Mouse (Mus musculus): ENCODE measurements around the gene Pi16.
"Not testable (repeated sequence)": the region's sequence is repeated elsewhere in the genome, so short reads cannot be mapped to it uniquely, and the experiment has no call there.

Gene Pi16

GRCm38 (mm10) chr17:29317380-29317779 lies at the start of gene Pi16:
Pi16 (plus strand) TSS chr17:29317680.
- not testable (repeated sequence) for DNase-seq (ENCODE audit: extremely low read depth, low read depth, low spot score)

GRCm38 (mm10) chr17:29267931-29268681 lies 49.4 kb upstream of the Pi16 start:
- no peak for DNase-seq (ENCODE audit: extremely low read depth, low read depth, low spot score)

DNA sequence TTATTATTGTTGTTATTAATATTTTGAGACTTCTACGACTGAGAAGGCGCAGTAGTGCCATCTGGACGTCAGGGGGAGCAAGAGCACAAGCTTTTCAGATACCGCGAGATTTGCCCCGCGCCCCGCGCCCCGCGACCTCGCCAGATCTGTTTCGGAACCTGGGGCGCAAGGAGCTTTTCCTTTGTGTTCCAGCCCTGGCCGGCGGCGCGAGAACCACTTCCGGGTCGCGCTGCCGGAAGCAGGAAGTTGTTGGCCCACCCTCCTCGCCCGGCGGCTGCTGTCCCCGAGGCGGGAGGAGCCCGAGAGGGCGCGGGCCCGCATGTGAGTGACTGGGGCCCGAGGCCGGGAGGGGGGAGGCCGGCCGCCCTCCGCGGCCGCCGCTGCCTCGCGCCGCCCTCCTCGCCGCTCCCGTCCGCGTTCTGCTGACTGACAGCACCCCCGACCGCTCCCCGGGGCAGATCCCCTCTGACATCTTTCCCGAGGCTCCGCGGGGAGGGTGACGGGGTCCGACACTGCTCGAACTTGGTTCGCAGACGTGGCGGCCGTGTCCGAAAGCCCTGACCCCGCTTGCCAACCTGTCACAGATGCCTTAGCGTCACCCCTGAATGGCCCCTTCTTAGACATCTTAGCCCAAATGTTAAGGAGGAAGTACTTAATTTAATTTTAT lies 48.7 kb upstream of the Pi16 start, which contains the start of gene BC004004:
Gene BC004004, plus strand, starts transcription at position 107 of the 667 bp plus-strand sequence.
- no peak for DNase-seq (ENCODE audit: extremely low read depth, low read depth, low spot score)

GRCm38 (mm10) chr17:29269349-29269706 lies 48.2 kb upstream of the Pi16 start:
- no peak for DNase-seq (ENCODE audit: extremely low read depth, low read depth, low spot score)

DNA sequence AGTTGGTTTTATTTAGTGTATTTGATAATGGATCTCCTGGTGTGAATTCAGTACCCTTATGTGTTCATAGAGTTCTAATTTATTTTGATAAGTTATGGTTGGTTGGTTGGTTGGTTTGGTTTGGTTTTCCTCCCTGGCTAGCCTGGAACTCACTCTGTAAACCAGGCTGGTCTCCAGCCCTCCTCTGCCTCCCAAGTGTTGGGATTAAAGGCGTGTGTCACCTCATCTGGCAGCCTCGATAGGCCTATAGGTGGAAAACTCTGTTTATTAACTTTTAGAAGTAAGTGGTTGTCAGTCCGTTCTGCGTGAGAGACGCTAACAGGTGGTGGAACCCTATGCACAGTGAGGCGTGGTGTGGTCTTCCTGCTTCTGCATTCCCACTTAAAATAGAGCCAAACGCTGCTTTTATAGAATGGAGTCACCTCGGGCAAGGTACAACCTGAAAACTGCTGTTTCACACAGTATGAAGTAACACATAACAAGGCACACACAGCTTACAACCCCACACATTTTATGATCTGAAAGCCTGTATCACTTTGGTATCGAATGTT lies 47.3 kb upstream of the Pi16 start:
- DNase-seq (ENCODE audit: extremely low read depth, low read depth, low spot score): no peak

- no peak for DNase-seq (ENCODE audit: extremely low read depth, low read depth, low spot score)
These were observed 44.3 kb upstream of the Pi16 start for GRCm38 (mm10) chr17:29273156-29273555.

DNA sequence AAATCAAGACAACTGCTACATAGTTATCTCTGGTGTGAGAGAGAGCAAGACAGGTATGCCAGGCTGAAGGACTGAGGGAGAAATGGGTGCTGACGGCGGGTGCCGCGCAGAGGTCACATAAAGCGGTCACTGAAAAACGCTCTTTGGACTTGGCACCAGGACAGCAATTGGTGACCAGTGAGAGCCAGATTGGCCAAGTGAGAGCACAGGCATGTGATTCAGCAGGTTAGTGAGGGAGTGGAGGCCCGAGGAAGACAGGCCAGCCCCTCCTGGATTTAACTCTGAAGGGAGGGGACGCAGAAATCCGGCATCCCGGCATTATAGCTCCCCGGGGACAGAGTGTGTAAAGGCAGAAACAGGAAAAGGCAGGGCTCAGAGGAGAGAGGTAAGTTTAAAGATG lies 43.6 kb upstream of the Pi16 start:
- no peak for DNase-seq (ENCODE audit: extremely low read depth, low read depth, low spot score)

GRCm38 (mm10) chr17:29280422-29280821 lies 37.1 kb upstream of the Pi16 start:
- no peak for DNase-seq (ENCODE audit: extremely low read depth, low read depth, low spot score)

DNA sequence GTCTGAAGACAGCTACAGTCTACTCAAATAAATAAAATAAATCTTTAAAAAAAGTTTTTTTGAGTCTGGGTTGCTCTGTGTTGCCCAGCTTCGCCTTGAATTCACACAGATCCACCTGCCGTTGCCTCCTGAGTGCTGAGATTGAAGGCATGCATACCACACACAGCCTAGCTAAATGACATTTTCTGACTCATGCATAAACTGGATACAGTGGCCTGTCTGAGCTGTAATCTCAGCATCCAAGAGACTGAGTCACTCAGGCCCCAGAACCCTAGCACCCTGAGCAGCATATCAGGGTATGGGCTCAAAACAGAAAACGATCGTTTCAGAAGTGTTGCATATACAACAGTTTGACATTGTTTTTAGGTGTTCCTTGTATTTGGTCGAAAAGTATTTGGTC lies 35.9 kb upstream of the Pi16 start:
- DNase-seq (ENCODE audit: extremely low read depth, low read depth, low spot score): no peak

- no peak for DNase-seq (ENCODE audit: extremely low read depth, low read depth, low spot score)
These were observed 35.1 kb upstream of the Pi16 start for GRCm38 (mm10) chr17:29282216-29282952.

DNA sequence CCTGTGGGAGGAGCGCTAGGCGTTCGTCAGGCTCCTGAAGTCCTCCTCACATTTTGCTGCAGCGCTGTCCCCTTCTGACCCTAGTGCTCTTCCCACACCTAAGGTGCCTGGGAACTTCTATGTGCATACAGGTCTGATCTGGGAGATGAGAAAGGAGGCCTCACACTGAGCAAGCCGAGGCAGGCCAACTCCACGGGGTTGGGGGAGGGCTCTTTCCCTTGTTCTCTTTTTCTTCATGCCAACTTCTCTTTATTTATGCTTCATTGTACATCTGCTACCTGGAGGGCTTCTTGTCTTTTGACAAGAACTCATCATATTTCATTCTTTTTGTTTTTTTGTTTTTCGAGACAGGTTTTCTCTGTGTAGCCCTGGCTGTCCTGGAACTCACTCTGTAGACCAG lies 25.7 kb upstream of the Pi16 start:
- DNase-seq (ENCODE audit: extremely low read depth, low read depth, low spot score): no peak

GRCm38 (mm10) chr17:29292996-29293395 lies 24.5 kb upstream of the Pi16 start:
- DNase-seq (ENCODE audit: extremely low read depth, low read depth, low spot score): peak; percentile 89

DNA sequence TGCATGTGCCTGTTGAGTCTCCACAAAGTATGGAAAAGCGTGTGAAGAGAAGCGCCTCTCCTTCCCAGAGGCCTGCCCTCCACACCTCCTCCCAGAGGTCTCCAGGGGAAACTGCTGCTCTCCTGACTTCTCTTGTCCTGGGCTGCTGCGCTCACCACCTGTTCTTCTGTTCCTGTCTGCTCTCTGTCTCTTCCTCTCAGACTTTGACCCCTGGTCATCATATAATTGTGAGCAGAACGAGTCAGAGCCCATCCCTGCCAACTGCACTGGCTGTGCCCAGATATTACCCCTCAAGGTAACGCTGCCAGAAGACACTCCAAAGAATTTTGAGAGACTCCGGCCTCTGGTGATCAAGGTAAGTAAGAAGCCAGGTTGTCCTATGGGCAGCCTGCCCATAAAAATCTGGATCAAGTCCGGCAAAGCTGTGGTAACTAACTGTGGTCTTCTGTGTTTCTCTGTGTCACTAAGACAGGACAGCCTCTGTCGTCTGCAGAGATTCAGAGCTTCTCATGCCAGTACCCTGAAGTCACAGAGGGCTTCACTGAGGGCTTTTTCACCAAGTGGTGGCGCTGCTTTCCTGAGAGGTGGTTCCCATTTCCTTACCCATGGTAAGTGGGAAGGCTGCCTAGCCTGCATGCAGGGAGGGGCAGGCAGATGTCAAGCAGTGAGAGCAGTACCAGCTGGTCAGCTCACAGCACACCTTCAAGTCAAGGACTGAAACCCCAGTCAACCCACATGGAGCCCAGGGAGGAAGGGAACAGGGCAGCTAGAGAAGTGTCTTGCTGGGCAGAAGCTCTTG lies 23.5 kb upstream of the Pi16 start:
- no peak for DNase-seq (ENCODE audit: extremely low read depth, low read depth, low spot score)

- no peak for DNase-seq (ENCODE audit: extremely low read depth, low read depth, low spot score)
These were observed 21.6 kb upstream of the Pi16 start for GRCm38 (mm10) chr17:29295835-29296234.

DNA sequence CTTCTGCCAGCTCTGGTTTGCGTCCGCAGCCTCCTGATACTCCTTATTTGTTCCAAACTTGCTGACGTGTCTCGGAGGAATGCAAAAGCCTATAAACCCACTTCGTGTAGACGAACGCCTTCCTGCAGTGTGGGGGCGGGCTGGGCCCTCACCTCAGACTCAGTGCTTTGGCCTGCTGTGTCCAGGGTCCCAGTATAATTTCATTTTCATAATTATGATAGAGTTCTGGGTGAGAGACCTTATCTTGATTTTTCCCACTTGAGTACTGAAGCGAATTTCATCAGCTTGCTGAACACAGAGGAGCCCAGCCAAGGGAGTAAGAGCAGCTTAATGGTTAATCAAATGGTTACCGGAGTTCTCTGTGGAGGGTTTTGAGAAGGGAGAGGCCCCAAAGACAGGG lies 20.2 kb upstream of the Pi16 start:
- no peak for DNase-seq (ENCODE audit: extremely low read depth, low read depth, low spot score)

GRCm38 (mm10) chr17:29297813-29298212 lies 19.7 kb upstream of the Pi16 start:
- no peak for DNase-seq (ENCODE audit: extremely low read depth, low read depth, low spot score)

DNA sequence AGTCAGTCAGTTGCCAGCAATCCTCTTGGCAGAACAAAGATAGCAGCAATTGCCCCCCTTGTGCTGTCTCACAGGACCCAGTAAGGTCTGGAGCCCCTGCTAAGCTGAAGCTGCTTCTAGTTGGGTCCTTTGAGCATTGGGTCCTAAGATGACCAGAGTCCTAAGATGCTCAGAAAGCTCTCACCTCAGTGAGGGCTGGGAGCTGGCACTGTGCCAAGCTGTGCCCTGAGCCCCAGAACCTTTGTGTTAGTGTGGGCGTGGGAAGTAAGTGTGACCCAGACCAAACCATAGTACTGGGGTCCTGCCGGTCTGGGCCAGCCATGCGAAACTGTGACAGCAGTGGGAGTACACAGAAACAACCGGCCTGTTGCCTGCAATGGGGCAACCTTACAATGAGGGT lies 18.2 kb upstream of the Pi16 start:
- DNase-seq (ENCODE audit: extremely low read depth, low read depth, low spot score): no peak

DNA sequence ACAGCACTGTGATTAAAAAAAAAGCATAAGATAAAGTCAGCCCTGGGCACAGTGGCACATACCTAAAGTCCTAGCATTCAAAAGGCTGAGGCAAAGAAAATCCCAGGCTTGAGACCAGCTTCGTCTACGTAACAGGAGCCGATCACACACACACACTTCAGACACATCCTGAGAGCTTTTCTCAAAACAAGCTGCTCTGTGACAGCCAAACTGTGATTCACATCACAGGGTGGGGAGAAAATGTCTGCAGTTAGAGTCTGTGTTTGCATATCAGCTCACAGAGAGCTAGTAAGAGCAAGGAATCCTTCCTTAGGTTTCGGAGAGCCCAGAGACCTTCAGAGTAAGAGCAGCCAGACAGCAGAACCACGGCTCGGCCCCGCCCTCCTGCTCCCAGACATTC lies 16.6 kb upstream of the Pi16 start:
- no peak for DNase-seq (ENCODE audit: extremely low read depth, low read depth, low spot score)

GRCm38 (mm10) chr17:29301421-29301820 lies 16.1 kb upstream of the Pi16 start:
- DNase-seq (ENCODE audit: extremely low read depth, low read depth, low spot score): no peak

DNA sequence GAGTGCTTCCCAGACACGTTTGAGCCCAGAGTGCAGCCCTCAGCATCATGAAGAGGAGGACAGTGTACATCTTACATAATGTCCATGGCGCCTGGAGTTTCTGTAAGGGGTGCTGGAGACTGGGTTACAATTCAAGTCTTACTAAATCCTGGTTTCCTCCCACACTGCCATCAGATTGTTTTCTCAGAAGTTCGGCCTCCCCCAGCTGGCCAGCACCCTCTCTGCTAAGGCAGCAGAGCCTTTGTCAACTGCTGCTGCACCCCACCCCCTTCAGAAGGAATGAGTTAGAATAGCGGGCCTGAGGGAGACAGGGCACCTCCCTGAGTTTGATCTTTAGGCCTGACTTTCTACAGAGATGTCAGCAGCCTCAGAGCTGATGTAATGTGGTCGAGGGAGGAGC lies 15.3 kb upstream of the Pi16 start:
- DNase-seq (ENCODE audit: extremely low read depth, low read depth, low spot score): no peak

DNA sequence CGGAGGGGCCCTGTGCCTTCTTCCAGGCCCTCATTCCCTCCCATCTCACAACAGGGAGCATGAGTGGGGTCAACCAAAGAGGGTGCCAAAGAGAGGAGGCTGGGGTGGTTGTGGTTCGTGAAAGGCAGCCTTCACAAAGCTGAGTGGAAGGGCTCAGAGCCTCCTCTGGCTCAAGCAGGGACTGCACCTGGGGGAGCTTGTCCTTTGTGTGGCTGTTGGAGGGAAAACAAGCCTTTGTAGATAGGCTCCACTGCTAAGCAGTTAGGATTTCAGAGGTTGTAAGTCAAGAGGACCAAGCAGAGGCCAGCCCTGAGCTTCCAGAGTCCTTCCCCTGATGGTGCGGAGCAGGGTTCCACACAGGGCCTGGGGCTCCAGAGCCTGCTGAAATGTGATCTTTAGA lies 14.4 kb upstream of the Pi16 start:
- no peak for DNase-seq (ENCODE audit: extremely low read depth, low read depth, low spot score)

Measured in fat pad, adult 2 months (tissue).